Mouse (Mus musculus) layer of hippocampus, adult 9-10 months (tissue): Measurements from ENCODE around the gene Naaladl1.

Experiments used
- DNase-seq: peaks from one replicate; pipeline ENCODE4 v3.0.0; 2022; ENCODE audit warnings: low spot score

Naaladl1 gene

GRCm38 (mm10) chr19:6084478-6085248 lies 20.9 kb upstream of the Naaladl1 start, which contains the start of the genes Zfpl1 and Cdca5:
Zfpl1 (minus strand) TSS chr19:6084956.
Cdca5 (plus strand) TSS chr19:6084983.
- DNase-seq = peak; percentile 94

GRCm38 (mm10) chr19:6085417-6085879 lies 20.1 kb upstream of the Naaladl1 start:
- DNase-seq = no peak

GRCm38 (mm10) chr19:6088841-6089240 lies 16.7 kb upstream of the Naaladl1 start:
- DNase-seq = no peak

GRCm38 (mm10) chr19:6094119-6094518 lies 11.5 kb upstream of the Naaladl1 start, which contains the start of gene AC131692.1:
AC131692.1 (plus strand) TSS chr19:6094419.
- no peak for DNase-seq

- no peak for DNase-seq
Measured at GRCm38 (mm10) chr19:6097847-6098246, 7.7 kb upstream of the Naaladl1 start.

- DNase-seq = no peak
Measured at GRCm38 (mm10) chr19:6101186-6101585, 4.4 kb upstream of the Naaladl1 start.

- DNase-seq = no peak
Measured at GRCm38 (mm10) chr19:6102169-6102853, 3.3 kb upstream of the Naaladl1 start.

- no peak for DNase-seq
Measured at GRCm38 (mm10) chr19:6104476-6104875, 1.1 kb upstream of the Naaladl1 start.

GRCm38 (mm10) chr19:6113116-6113515 lies 7.5 kb downstream of the Naaladl1 start:
- no peak for DNase-seq

- no peak for DNase-seq
Measured at GRCm38 (mm10) chr19:6116113-6116850, 10.7 kb downstream of the Naaladl1 start.

GRCm38 (mm10) chr19:6117346-6117985 lies 11.9 kb downstream of the Naaladl1 start:
- DNase-seq = no peak

GRCm38 (mm10) chr19:6117986-6118676 lies 12.5 kb downstream of the Naaladl1 start, which contains the start of gene Sac3d1:
Sac3d1 (minus strand) TSS chr19:6118650.
- peak; percentile 89 for DNase-seq

GRCm38 (mm10) chr19:6118677-6119185 lies 13.1 kb downstream of the Naaladl1 start:
- no peak for DNase-seq

- DNase-seq = no peak
Measured at GRCm38 (mm10) chr19:6121761-6122160, 16.2 kb downstream of the Naaladl1 start.

- DNase-seq = no peak
Measured at GRCm38 (mm10) chr19:6123330-6123729, 17.7 kb downstream of the Naaladl1 start.

GRCm38 (mm10) chr19:6124898-6125297 lies 19.3 kb downstream of the Naaladl1 start:
- DNase-seq = no peak

GRCm38 (mm10) chr19:6126289-6126688 lies 20.7 kb downstream of the Naaladl1 start:
- no peak for DNase-seq

- no peak for DNase-seq
Measured at GRCm38 (mm10) chr19:6126789-6127580, 21.4 kb downstream of the Naaladl1 start.

- DNase-seq = peak; percentile 94
Measured at GRCm38 (mm10) chr19:6127760-6128341, 22.3 kb downstream of the Naaladl1 start, which contains the start of gene Snx15. Snx15 (minus strand) TSS chr19:6128304.
